Mouse (Mus musculus): Measurements from ENCODE around the gene Rasgrp2. TPM values are rescaled to one million over a fixed set of nuclear protein-coding genes. Genes with fewer than 3 reads are reported as not detected.

Gene Rasgrp2
- total RNA-seq, 1 experiment, result 81.7 TPM

DNA sequence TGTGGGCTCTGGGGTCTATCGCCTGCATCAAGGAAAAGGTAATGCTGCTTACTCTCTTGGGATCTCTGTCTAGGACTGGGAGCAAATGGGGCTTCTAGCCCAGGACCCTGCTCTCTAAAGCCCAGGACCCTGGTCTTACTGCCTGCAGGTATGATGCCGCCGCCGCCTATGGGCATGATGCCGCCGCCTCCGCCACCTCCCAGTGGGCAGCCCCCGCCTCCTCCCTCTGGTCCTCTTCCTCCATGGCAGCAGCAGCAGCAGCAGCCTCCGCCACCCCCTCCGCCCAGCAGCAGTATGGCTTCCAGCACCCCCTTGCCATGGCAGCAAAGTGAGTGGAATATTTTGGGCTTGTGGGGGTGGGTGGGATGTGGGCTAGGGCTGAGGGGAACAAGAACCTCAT is 24.6 kb upstream of the Rasgrp2 start:
- Histone ChIP-seq H3K4me1 (ENCODE audit: control insufficient read depth in 2 of 2, insufficient read depth in 2 of 2, low read length in 2 of 2, poor library complexity in 1 of 2) (peaks cover 0 to 18% of the 10 kb centered on the region in 2 experiments; a peak in 2 of 4 replicates), H3K9me3 (ENCODE audit: control insufficient read depth, insufficient read depth, low read depth, low read length) (no peaks in the 10 kb centered on the region), H3K27ac (ENCODE audit: insufficient read depth, low read depth, low read length, poor library complexity, severe bottlenecking) (no peak overlapping the region), H3K36me3 (ENCODE audit: control insufficient read depth, insufficient read depth, low read length, poor library complexity, severe bottlenecking) (peaks cover 75% of the 10 kb centered on the region), H3K9ac (ENCODE audit: insufficient read depth, low read depth, low read length, poor library complexity, severe bottlenecking) (no peak overlapping the region), H3K4me3 (ENCODE audit: insufficient read depth in 1 of 2, low read depth in 1 of 2, low read length in 2 of 2, poor library complexity in 1 of 2, severe bottlenecking in 1 of 2) (peak overlapping the region in 1 of 2 experiments; percentile 40; a peak in 2 of 4 replicates)
- in situ Hi-C loops (cut with MboI; ENCODE audit: low sequenced_read_pairs in 2 of 2, unreplicated experiment in 2 of 2), result no loop called here
- DNase-seq (ENCODE audit: low read depth, low spot score), result no peak
- TF ChIP-seq MAFK (IDR thresholded peaks at IDR 0.05; ENCODE audit: insufficient read depth, low read depth, low read length), result no peak
- no peak for TF ChIP-seq ZC3H11A (IDR thresholded peaks at IDR 0.05; ENCODE audit: borderline replicate concordance, low read depth, low read length)
- no peak for TF ChIP-seq ZNF384 (IDR thresholded peaks at IDR 0.05; ENCODE audit: low read depth, low read length)
- no peak for TF ChIP-seq CHD2 (IDR thresholded peaks at IDR 0.05; ENCODE audit: low read depth, low read length)
- no peak for TF ChIP-seq HCFC1 (IDR thresholded peaks at IDR 0.05; ENCODE audit: borderline replicate concordance, insufficient read depth, low read length)

DNA sequence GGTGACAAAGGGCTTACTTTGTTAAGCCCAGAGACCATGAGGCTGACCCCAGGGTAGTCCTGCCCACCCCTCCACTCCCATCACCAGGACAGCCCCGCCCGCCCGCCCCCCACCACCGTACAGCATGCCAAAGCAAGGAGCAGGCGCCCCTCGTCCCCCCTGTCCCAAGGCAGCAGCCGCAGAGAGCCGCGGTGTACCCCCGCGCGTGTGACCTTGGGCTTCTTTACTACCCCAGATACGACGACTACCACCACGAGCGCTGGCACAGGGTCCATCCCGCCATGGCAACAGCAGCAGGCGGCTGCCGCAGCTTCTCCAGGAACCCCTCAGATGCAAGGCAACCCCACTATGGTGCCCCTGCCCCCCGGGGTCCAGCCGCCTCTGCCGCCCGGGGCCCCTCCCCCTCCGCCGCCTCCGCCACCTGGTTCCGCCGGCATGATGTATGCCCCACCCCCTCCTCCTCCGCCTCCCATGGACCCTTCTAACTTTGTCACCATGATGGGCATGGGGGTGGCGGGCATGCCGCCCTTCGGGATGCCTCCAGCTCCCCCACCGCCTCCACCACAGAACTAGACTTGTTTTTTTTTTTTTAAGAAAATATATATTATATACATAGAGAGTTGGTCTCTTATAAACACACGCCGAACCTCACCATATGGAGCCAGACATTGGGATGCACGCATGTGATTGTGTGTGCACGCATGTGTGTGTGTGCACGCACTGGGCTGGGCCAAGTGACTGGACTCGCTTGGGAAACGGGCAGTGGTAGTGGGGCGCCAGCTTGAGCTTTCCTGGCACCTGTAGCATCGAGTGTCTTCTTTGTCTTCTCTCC is 23.5 kb upstream of the Rasgrp2 start:
- Histone ChIP-seq H3K4me1 (ENCODE audit: control insufficient read depth in 2 of 2, insufficient read depth in 2 of 2, low read length in 2 of 2, poor library complexity in 1 of 2) (peaks cover 0 to 18% of the 10 kb centered on the region in 2 experiments; a peak in 2 of 4 replicates), H3K36me3 (ENCODE audit: control insufficient read depth, insufficient read depth, low read length, poor library complexity, severe bottlenecking) (peaks cover 69% of the 10 kb centered on the region), H3K27ac (ENCODE audit: insufficient read depth, low read depth, low read length, poor library complexity, severe bottlenecking) (no peak overlapping the region), H3K9ac (ENCODE audit: insufficient read depth, low read depth, low read length, poor library complexity, severe bottlenecking) (0 out of 2 replicates have a peak overlapping the region, but pooled peaks have one; percentile 19), H3K4me3 (ENCODE audit: insufficient read depth in 1 of 2, low read depth in 1 of 2, low read length in 2 of 2, poor library complexity in 1 of 2, severe bottlenecking in 1 of 2) (peak overlapping the region; percentile 3 to 45; a peak in 3 of 4 replicates), H3K9me3 (ENCODE audit: control insufficient read depth, insufficient read depth, low read depth, low read length) (no peaks in the 10 kb centered on the region)
- DNase-seq (ENCODE audit: low read depth, low spot score), result no peak
- in situ Hi-C loops (cut with MboI; ENCODE audit: low sequenced_read_pairs in 2 of 2, unreplicated experiment in 2 of 2), result no loop called here
- TF ChIP-seq ZNF384 (IDR thresholded peaks at IDR 0.05; ENCODE audit: low read depth, low read length) (no peak), MAFK (IDR thresholded peaks at IDR 0.05; ENCODE audit: insufficient read depth, low read depth, low read length) (no peak)

DNA sequence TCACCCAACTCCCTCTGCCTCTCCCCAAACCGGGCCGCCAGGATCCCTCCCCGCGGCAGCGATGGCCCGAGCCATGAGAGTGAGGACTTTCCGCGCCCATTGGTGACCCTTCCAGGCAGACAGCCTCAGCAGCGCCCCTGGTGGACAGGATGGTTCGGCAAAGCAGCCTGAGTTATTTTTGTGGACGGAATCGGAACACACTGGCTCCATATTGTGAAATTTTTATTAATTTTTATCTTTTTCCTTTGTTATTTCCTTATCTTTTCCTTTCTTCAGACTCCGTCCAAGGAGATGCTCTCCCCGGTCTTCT is 22.9 kb upstream of the Rasgrp2 start:
- Histone ChIP-seq H3K9me3 (ENCODE audit: control insufficient read depth, insufficient read depth, low read depth, low read length) (no peaks in the 10 kb centered on the region), H3K9ac (ENCODE audit: insufficient read depth, low read depth, low read length, poor library complexity, severe bottlenecking) (no peak overlapping the region), H3K27ac (ENCODE audit: insufficient read depth, low read depth, low read length, poor library complexity, severe bottlenecking) (no peak overlapping the region), H3K36me3 (ENCODE audit: control insufficient read depth, insufficient read depth, low read length, poor library complexity, severe bottlenecking) (peaks cover 64% of the 10 kb centered on the region), H3K4me1 (ENCODE audit: control insufficient read depth in 2 of 2, insufficient read depth in 2 of 2, low read length in 2 of 2, poor library complexity in 1 of 2) (peaks cover 0 to 18% of the 10 kb centered on the region in 2 experiments; a peak in 2 of 4 replicates), H3K4me3 (ENCODE audit: insufficient read depth in 1 of 2, low read depth in 1 of 2, low read length in 2 of 2, poor library complexity in 1 of 2, severe bottlenecking in 1 of 2) (peak overlapping the region; percentile 3 to 45; a peak in 3 of 4 replicates)
- no peak for DNase-seq (ENCODE audit: low read depth, low spot score)
- TF ChIP-seq CHD2 (IDR thresholded peaks at IDR 0.05; ENCODE audit: low read depth, low read length), result no peak
- TF ChIP-seq MAFK (IDR thresholded peaks at IDR 0.05; ENCODE audit: insufficient read depth, low read depth, low read length), result no peak
- TF ChIP-seq HCFC1 (IDR thresholded peaks at IDR 0.05; ENCODE audit: borderline replicate concordance, insufficient read depth, low read length), result no peak; the same call in 1 of the 2 replicates
- in situ Hi-C loops (cut with MboI; ENCODE audit: low sequenced_read_pairs in 2 of 2, unreplicated experiment in 2 of 2), result no loop called here

DNA sequence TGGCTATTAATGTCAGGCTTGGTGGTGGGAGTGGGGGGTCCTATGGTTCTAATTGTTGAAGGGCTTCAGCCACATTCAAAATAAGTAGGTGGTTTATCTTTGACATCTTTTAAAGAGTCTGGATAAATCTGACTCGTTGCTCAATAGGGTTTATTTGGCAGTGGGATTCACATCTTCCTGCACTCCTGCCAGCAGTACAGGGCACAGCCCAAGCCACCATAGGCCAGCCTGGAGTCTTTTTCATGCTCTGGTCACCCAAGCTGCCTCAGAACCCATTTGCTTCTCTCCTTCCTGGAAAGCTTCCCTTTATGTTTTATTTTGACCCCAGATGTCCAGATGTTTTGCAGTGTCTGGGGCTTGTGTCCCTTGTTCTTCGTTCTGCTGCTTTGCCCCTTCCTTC is 22.5 kb upstream of the Rasgrp2 start:
- DNase-seq (ENCODE audit: low read depth, low spot score), result no peak
- in situ Hi-C loops (cut with MboI; ENCODE audit: low sequenced_read_pairs in 2 of 2, unreplicated experiment in 2 of 2), result no loop called here
- no peak for TF ChIP-seq MAFK (IDR thresholded peaks at IDR 0.05; ENCODE audit: insufficient read depth, low read depth, low read length)
- no peak for TF ChIP-seq ZC3H11A (IDR thresholded peaks at IDR 0.05; ENCODE audit: borderline replicate concordance, low read depth, low read length)
- TF ChIP-seq HCFC1 (IDR thresholded peaks at IDR 0.05; ENCODE audit: borderline replicate concordance, insufficient read depth, low read length), result no peak
- no peak for TF ChIP-seq ZNF384 (IDR thresholded peaks at IDR 0.05; ENCODE audit: low read depth, low read length)
- no peak for TF ChIP-seq CHD2 (IDR thresholded peaks at IDR 0.05; ENCODE audit: low read depth, low read length)
- Histone ChIP-seq H3K9ac (ENCODE audit: insufficient read depth, low read depth, low read length, poor library complexity, severe bottlenecking) (no peak overlapping the region), H3K9me3 (ENCODE audit: control insufficient read depth, insufficient read depth, low read depth, low read length) (no peaks in the 10 kb centered on the region), H3K36me3 (ENCODE audit: control insufficient read depth, insufficient read depth, low read length, poor library complexity, severe bottlenecking) (peaks cover 59% of the 10 kb centered on the region), H3K4me1 (ENCODE audit: control insufficient read depth in 2 of 2, insufficient read depth in 2 of 2, low read length in 2 of 2, poor library complexity in 1 of 2) (peaks cover 0 to 18% of the 10 kb centered on the region in 2 experiments; a peak in 2 of 4 replicates), H3K27ac (ENCODE audit: insufficient read depth, low read depth, low read length, poor library complexity, severe bottlenecking) (no peak overlapping the region), H3K4me3 (ENCODE audit: insufficient read depth in 1 of 2, low read depth in 1 of 2, low read length in 2 of 2, poor library complexity in 1 of 2, severe bottlenecking in 1 of 2) (no peak overlapping the region)
